Mouse (Mus musculus): ENCODE data around the gene Mrps31.

Gene Mrps31

GRCm38 (mm10) chr8:22411282-22411702, at the start of gene Mrps31:
Gene Mrps31 (plus strand): TSS chr8:22411361.
- peak; percentile 96 for DNase-seq (ENCODE audit: low read depth)

GRCm38 (mm10) chr8:22376311-22376710, 34.9 kb upstream of the Mrps31 start:
- DNase-seq (ENCODE audit: low read depth), result no peak

DNA sequence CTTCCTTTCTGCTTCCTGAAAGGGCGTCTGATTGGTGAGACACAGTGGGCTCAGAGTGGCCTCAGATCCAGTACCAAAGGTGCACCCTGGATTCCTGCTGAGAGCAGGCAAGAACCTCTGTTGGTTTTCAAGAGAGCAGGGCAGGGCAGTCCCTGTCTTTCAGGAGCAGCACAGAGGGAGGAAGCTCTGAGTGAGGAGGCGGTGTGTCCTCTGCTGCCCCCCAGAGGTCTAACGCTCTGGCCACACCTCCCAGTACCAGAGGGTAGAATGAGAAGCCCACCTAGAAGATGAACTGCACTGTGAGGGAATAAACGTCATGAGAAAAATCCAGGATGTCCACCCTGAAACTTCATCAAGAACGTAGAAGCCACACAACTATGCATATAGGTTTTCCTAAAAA, 34.3 kb upstream of the Mrps31 start:
- DNase-seq (ENCODE audit: low read depth), result peak; percentile 62

DNA sequence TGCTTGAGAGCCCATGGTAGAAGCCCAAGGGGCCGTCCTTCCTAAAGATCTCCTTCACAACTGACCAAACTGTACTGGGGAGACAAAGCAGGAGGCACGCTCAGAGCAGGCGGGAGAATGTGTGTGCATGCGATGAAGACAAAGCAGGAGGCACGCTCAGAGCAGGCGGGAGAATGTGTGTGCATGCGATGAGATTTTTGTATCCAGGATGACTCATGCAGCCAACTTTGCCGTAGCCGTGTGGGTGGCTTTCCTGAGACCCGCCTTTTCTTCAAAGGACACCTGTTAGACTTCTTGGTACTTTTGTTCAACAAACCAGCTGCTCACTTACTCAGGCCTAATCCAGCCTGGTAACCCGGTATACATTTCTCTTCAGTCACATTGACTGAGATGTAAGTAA, 30.2 kb upstream of the Mrps31 start:
- no peak for DNase-seq (ENCODE audit: low read depth)

GRCm38 (mm10) chr8:22382824-22383595, 28.2 kb upstream of the Mrps31 start:
- peak; percentile 15 for DNase-seq (ENCODE audit: low read depth)

DNA sequence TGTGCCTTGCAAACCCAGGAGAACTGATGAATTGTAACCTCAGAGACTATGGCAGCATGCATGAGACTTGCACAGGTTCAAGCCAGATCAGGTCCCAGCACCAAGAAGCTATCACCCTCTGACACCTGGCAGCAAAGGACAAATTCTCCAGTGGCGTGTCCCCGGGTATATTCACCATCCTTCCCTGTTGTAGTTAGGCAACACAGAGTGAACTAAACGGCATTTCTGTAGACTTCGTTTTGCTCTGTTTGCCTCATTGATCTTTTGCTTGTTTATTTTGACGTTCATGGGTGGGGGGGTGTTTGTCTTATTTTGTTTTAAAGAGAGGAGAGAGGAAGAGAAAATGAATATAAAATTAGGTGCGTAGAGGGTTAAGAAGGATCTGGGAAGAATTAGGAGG, 26.0 kb upstream of the Mrps31 start:
- DNase-seq (ENCODE audit: low read depth), result no peak

GRCm38 (mm10) chr8:22389874-22390273, 21.3 kb upstream of the Mrps31 start:
- DNase-seq (ENCODE audit: low read depth), result no peak

GRCm38 (mm10) chr8:22390766-22391463, 20.2 kb upstream of the Mrps31 start:
- peak; percentile 14 for DNase-seq (ENCODE audit: low read depth)

GRCm38 (mm10) chr8:22394471-22394870, 16.7 kb upstream of the Mrps31 start:
- DNase-seq (ENCODE audit: low read depth), result no peak

DNA sequence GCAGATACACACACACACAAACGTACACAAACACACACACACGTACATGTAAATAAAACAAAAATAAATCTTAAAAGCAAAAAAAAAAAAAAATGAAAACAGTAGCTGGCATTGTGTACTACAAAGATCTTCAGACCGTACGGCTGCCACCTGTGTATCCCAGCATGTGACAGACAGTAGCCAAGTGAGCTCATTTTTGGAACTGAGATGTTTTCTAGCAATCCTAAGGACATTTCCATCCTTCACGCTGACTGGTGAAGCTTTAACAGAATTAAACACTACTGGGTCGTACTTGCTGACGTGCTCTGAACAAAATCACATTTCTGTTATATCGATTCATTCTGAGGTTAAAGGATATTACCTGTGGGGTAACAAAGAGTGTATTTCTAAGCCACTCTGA, 15.9 kb upstream of the Mrps31 start:
- no peak for DNase-seq (ENCODE audit: low read depth)

- no peak for DNase-seq (ENCODE audit: low read depth)
Observed at GRCm38 (mm10) chr8:22397811-22398141, 13.4 kb upstream of the Mrps31 start.

GRCm38 (mm10) chr8:22398142-22398951, 12.8 kb upstream of the Mrps31 start, which contains the start of gene Slc25a15:
Gene Slc25a15 (minus strand): TSS chr8:22398597.
- DNase-seq (ENCODE audit: low read depth), result peak; percentile 95

DNA sequence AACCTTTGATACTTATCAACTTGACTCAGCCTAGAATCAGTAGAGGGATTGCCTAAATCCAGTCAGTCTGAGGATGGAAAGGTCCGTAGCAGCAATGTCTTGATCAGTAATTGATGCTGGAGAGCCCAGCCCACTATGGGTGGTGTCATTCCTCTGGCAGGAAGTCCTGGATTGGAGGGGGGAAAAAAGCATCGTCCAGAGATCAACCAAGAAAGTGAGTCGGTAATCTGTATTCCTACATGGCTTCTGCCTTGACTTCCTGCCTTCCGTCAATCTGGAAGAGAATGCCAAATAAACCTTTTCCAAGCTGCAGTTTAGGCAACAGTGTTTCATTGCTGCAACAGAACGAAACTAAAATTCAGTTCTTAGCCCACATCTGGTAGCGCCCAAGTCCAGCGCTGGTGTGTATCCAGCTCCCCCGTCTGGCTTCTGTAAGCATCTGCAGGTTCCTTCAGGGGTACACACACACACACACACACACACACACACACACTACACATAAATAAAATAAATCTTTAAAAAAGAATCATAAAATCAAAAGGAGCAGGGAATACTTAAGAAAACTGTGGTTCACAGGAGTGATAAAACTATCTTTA, 11.8 kb upstream of the Mrps31 start:
- DNase-seq (ENCODE audit: low read depth), result peak; percentile 35

GRCm38 (mm10) chr8:22400593-22400992, 10.6 kb upstream of the Mrps31 start:
- DNase-seq (ENCODE audit: low read depth), result no peak

DNA sequence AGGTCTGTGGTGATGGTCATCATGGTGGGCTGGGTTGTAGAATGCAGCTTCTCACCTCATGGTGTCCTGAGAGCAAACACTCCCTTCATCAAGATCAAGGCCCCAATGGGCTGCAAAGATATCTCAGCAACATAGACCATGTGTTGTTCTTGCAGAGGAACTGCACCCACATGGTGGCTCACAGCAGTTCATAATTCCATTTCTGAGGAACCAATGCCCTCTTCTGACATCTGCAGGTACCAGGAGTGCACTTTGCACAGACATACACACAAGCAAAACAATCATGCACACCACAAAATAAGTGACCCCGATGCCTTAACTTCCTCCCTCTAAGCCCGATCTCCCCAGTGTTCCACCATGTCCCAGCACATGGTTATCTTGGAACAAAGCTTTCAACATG, 7.9 kb upstream of the Mrps31 start:
- no peak for DNase-seq (ENCODE audit: low read depth)

GRCm38 (mm10) chr8:22405733-22406132, 5.4 kb upstream of the Mrps31 start:
- DNase-seq (ENCODE audit: low read depth), result no peak

DNA sequence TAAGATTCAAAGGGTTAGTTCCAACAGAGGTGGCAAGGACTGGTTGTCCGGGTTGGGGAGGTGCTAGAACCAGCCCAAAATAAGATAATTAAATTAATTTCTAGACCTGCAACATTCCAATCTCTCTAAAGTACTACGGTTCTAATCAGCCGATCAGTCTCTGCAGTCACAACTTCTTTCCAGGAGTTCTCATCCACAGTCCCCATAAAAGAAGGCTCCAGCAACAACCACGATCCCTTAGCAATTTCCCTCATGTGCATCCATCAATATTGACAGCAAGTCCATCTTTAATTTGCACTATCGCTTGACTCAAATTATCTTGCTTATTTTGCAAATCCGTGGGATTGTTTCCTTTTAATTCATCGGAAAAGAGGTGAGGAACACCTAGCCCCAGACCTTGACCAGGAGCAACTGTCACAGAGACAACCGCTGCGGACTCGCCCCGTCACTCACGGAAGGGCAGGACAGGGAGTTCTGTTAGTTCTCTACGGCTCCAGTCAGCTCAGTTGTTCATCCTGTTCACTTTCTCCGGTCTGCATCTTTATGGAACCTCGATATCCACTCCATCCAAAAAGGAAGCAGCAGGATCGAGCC, 376 bp upstream of the Mrps31 start:
- no peak for DNase-seq (ENCODE audit: low read depth)

DNA sequence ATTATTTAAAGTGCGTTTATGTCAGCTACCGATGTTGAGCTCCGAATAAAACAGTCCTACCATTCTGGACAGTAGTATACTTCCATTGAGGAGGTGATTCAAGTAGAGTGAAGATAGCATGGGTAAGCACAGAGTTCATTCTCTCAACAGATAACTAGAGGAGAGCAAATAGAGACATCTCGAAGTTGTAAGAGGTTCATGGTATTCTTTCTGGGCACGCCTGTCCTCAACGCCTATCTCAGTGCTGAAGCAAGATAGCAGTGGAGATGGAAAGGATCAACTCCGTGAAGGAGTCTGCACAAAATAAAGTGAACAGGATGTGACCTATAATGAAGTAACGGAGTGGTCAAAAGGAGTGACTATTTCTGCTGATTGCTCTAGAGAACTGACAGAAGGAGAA, 810 bp downstream of the Mrps31 start:
- no peak for DNase-seq (ENCODE audit: low read depth)

Data from NIH3T3 (cell line).